Mouse (Mus musculus): Measurements from ENCODE around the gene Abcg8. TPM values are rescaled to one million over a fixed set of nuclear protein-coding genes. Genes with fewer than 3 reads are reported as not detected.

The Abcg8 gene
- polyA plus RNA-seq, 1 experiment = not detected

DNA sequence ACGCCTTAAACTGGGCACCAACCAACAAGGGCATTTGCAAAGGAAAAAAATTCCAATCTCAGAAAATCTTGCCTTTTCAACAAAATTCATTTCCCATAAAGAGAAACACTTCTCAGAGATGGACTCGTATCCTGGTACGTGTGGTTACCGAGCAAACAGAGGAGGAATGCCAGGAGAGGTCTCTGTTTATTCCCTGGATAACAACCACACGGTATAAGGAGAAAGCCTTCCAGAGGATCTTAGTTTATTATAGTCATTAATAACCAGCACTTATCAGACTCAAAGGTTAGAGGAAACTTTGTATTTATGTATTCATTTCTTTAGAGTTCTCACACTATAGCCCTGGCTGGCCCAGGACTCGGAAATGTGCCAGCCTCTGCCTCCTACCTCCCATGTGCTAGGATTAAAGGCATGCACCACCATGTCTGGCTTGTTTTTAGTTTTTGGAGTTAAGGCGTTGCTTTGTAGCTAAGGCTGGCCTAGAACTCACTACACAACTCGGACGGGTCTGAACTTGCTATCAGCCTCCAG is 72.1 kb downstream of the Abcg8 start:
- Histone ChIP-seq H3K27me3 (ENCODE audit: control insufficient read depth, insufficient read depth, insufficient read length) (no peaks in the 10 kb centered on the region), H3K79me2 (ENCODE audit: control insufficient read depth, insufficient read depth) (no peaks in the 10 kb centered on the region), H3K79me3 (ENCODE audit: low read depth) (peaks cover 1% of the 10 kb centered on the region), H3ac (ENCODE audit: control insufficient read depth, insufficient read length, low read depth) (no peak overlapping the region), H3K36me3 (ENCODE audit: control insufficient read depth, insufficient read depth) (peaks cover 73% of the 10 kb centered on the region), H3K4me3 (ENCODE audit: insufficient read depth, poor library complexity, severe bottlenecking) (no peak overlapping the region)
- no peak for TF ChIP-seq USF1 (IDR thresholded peaks at IDR 0.05; ENCODE audit: low read depth)
- no peak for TF ChIP-seq CTCF (IDR thresholded peaks at IDR 0.05; ENCODE audit: control insufficient read depth, insufficient read depth, insufficient read length)
- no peak for TF ChIP-seq MYOG (IDR thresholded peaks at IDR 0.05; ENCODE audit: control insufficient read depth, extremely low read depth, insufficient read length)
- TF ChIP-seq MYOD1 (IDR thresholded peaks at IDR 0.05; ENCODE audit: control insufficient read depth, insufficient read length, low read depth) = no peak
- no peak for TF ChIP-seq MAX (IDR thresholded peaks at IDR 0.05)
- TF ChIP-seq FOSL1 (IDR thresholded peaks at IDR 0.05; ENCODE audit: insufficient read depth, low read length, poor library complexity, severe bottlenecking) = no peak
- no peak for TF ChIP-seq CEBPB (IDR thresholded peaks at IDR 0.05; ENCODE audit: low read depth)

DNA sequence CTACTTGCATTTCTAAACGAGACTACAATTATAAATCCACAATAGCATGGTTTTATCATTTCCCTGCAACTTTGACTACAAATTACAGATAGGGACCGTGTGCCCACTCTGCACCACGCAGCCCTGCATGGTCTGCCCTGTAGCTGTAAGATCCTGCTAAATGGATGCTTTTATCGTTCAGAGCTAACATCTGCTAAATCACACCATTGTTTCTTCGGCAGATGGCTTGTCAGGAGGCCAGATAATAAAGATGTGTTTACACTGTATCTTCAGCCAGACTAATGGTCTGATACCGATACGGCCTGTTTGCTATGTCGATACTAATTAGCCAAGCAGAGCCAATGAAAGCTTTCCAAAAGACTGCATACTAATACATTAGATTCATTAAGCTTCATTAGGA is 73.2 kb downstream of the Abcg8 start:
- Histone ChIP-seq H3K27me3 (ENCODE audit: control insufficient read depth, insufficient read depth, insufficient read length) (no peaks in the 10 kb centered on the region), H3K4me3 (ENCODE audit: insufficient read depth, poor library complexity, severe bottlenecking) (no peak overlapping the region), H3K79me3 (ENCODE audit: low read depth) (no peaks in the 10 kb centered on the region), H3ac (ENCODE audit: control insufficient read depth, insufficient read length, low read depth) (no peak overlapping the region), H3K79me2 (ENCODE audit: control insufficient read depth, insufficient read depth) (no peaks in the 10 kb centered on the region), H3K36me3 (ENCODE audit: control insufficient read depth, insufficient read depth) (peaks cover 73% of the 10 kb centered on the region)
- TF ChIP-seq FOSL1 (IDR thresholded peaks at IDR 0.05; ENCODE audit: insufficient read depth, low read length, poor library complexity, severe bottlenecking) (no peak), USF1 (IDR thresholded peaks at IDR 0.05; ENCODE audit: low read depth) (no peak), CTCF (IDR thresholded peaks at IDR 0.05; ENCODE audit: control insufficient read depth, insufficient read depth, insufficient read length) (no peak), MYOD1 (IDR thresholded peaks at IDR 0.05; ENCODE audit: control insufficient read depth, insufficient read length, low read depth) (no peak), MAX (IDR thresholded peaks at IDR 0.05) (no peak), MYOG (IDR thresholded peaks at IDR 0.05; ENCODE audit: control insufficient read depth, extremely low read depth, insufficient read length) (no peak), CEBPB (IDR thresholded peaks at IDR 0.05; ENCODE audit: low read depth) (no peak)

Other genes with a start within 250 kb of the Abcg8 start
- gene Thada, start 210.1 kb upstream of the Abcg8 start, polyA plus RNA-seq (2012; fragmentation: generic; extraction: Trizol) = 7.3 TPM
- 8.7 TPM for gene Plekhh2, start 164.4 kb upstream of the Abcg8 start, polyA plus RNA-seq (2012; fragmentation: generic; extraction: Trizol)
- 4.0 TPM for gene Dync2li1, start 49.8 kb upstream of the Abcg8 start, polyA plus RNA-seq (2012; fragmentation: generic; extraction: Trizol)
- gene Abcg5, start 6.7 kb downstream of the Abcg8 start, polyA plus RNA-seq (2012; fragmentation: generic; extraction: Trizol) = not detected
- 19.3 TPM for gene Lrpprc, start 114.5 kb downstream of the Abcg8 start, polyA plus RNA-seq (2012; fragmentation: generic; extraction: Trizol)